Mouse (Mus musculus) C2C12 (cell line): ENCODE measurements around the gene Nfia.

Experiments used
- CTCF ChIP-seq: IDR thresholded peaks from one replicate; pipeline ENCODE4 v1.5.1; 2011; ENCODE audit not compliant: control insufficient read depth, insufficient read depth, insufficient read length
- MAX ChIP-seq: IDR thresholded peaks from one replicate; pipeline ENCODE4 v1.6.1; 2011; ENCODE audit warnings: mild to moderate bottlenecking, control low read depth
- MYOD1 ChIP-seq: IDR thresholded peaks from one replicate; pipeline ENCODE4 v1.6.1; 2011; ENCODE audit warnings: low read depth; ENCODE audit not compliant: control insufficient read depth, insufficient read length
- MYOG ChIP-seq: IDR thresholded peaks from one replicate; pipeline ENCODE4 v1.6.1; 2011; ENCODE audit not compliant: control insufficient read depth, insufficient read length; ENCODE audit errors: extremely low read depth
- USF1 ChIP-seq: IDR thresholded peaks from one replicate; pipeline ENCODE4 v1.6.1; 2011; ENCODE audit warnings: low read depth, mild to moderate bottlenecking, control low read depth, moderate library complexity

DNA sequence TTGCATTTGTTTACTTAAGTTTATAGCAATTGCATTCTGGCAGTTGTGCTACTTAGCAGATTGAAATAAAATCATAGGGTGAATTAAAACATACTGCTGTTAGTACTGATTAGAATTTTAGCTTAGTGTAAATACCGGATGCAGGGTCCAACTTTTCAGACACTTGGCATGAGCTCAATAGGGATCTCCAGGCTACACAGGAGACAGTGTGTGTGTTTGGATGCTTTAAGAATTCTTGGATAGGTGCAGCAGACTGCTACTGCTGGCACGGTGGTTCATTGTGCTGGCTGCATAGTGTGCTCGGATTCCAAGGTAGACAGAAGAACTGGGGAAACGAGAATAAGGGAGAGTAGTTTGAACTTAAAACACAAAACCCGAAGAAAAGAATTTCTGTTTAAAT, 151.9 kb downstream of the Nfia start:
- TF ChIP-seq MYOG = no peak
- no peak for TF ChIP-seq USF1
- no peak for TF ChIP-seq CTCF
- TF ChIP-seq MAX = no peak
- TF ChIP-seq MYOD1 = no peak
